Mouse (Mus musculus) adipocyte (in vitro differentiated cells): ENCODE data around the gene Sox12.
"Not testable (repeated sequence)": the region's sequence is repeated elsewhere in the genome, so short reads cannot be mapped to it uniquely, and the experiment has no call there.

Experiments used
- DNase-seq: peaks from one replicate; pipeline ENCODE4 v3.0.0-alpha.2; 2016; ENCODE audit warnings: low spot score

The Sox12 gene

DNA sequence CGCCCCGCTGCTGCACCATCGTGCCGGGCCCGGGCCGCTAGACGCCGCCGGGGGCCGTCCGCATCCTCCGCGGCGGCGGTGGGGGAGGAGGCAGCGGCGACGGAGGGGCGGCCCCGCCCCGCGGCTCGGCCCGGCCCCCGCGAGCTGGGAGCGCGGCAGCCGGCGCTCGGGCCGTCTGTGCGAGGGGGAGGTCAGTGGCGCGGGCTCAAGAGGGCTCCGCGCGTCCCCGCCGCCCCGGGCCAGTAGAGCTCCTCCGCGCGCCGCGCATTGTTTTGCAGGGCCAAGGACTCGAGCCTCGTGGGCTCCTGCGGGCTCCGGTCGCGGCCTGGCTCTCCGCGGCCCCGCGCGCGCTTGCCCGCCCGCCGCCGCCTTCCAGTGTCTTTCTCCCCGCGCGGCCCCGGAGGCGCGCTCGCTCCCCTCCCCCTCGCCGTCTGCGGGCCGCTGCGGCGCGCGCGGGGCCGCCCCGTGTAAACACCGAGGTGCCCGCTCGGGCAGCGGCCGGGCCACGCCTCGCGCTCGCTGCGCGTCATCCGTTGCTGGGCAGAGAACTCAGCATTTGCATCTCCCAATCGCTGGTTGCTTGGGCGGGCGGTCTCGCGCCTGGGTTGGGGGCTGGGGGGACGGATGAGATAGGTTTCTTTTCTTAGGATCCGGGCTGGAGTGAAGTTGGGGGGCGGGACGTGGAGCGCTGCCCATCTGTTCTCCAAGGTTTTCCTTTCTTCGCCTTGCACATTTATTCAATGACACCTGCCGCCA, at the start of gene Sox12:
Sox12 (minus strand) TSS at position 384 of the 756 bp plus-strand sequence.
- peak; percentile 88 for DNase-seq

DNA sequence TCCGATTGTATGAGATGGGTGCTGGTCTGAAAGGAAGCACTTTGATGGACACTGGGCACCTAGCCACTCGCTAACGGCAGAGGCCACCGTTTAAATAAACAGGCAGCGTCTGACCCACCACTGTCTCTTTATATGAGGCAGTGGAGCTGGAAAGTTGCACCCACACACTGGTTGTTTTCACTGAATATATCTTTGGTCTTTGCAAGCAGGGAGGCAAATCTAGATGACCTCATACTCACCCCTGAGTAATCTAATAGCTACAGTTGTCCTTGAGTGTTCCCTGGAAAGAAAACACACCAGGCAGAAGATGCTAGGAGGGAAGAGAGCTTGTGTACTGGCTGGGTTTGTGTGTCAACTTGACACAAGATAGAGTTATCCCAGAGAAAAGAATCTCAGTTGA, 49.6 kb upstream of the Sox12 start:
- no peak for DNase-seq

DNA sequence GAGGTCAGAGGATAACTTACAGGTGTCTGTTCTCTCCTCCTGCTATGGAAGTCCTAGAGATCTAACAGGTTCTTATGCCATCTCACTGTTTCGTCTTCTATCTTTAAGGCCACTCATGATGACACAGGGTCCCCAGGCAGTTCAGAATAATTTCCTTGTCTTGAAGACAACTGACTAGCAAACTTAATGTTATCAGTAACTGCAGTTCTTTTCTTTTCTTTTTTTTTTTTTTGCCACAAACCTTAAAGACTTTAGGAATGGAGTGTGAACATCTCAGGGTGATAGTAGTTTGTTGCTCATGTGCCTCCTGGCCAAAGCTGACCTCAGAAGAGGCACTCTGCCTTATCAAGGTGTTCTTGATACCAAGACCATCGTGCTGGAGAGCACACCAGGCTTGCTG, 48.8 kb upstream of the Sox12 start:
- no peak for DNase-seq

DNA sequence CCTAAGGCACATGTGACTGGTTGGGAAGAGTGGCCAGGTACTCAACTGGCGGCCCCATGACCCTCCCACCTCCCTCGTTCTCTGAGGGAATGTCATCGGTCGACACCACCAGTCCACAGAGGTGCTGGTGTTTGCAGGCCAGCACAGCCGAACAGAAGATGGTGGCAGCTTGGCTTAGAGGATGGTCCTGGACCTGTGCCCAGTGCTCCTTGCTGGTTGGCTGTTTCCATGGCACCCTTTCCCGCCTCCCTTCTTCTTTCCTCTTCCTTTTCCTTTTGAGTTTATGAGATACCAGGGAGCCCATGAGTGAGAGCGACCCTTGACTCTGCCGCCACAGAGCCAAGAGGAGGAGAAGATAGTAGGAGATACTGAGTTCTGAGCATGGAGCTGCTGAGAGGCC, 45.4 kb upstream of the Sox12 start:
- no peak for DNase-seq

DNA sequence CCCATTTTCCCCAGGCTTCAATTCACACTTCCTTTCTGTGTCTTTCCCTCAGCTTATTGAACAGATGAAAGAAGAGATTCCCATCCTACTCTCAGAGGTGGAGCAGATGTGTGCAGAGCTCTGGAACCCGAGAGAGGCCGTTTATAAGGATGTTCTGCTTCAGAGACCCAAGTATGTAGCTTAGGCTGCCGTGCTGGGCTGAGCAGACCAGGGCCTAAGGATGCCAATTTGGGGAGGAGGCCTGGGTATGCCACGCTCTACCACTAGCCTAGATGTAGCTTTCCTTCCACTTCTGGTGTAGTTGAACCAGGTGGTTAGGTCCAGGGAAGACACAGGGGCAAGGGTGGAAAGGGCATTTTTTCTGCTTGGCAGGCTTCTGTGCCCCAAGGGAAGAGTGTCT, 44.5 kb upstream of the Sox12 start:
- DNase-seq: no peak

DNA sequence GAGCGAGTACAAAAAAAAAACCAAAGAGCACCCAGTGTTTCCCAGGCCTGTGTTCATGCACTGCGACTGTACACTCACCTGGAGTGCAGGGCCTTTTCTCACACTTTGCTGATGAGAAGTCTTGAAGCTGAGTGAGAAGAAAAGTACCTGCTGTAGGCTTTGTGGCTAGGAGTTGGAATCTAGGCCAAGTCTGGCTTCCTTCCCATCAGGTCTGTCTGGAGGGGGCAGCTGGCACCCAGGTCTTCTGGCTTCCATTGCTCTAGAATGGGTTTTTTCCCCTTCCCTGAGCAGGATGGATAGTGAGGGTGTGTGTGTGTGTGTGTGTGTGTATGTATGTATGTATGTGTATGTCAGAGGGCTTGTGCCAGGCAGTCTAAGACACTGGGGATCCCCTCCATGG, 42.0 kb upstream of the Sox12 start:
- DNase-seq: no peak

DNA sequence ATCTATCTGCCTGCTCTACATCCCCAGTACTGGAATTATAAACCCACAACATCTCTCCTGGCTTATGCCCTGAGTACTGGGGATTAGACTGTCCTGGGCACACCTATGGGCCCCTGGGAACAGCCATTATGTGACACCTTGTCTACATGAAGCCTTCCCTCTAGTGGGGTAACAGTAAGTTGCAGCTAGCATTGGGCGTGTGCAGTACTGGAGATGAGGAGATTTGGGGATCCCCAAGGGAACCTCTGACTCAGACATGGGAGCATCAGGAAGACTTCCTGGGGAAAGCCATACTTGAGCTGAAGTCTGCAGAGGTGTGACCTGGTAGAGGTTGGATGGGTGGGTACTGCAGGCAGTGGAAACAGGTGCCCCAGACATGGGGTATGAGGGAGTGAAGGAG, 41.1 kb upstream of the Sox12 start:
- no peak for DNase-seq

DNA sequence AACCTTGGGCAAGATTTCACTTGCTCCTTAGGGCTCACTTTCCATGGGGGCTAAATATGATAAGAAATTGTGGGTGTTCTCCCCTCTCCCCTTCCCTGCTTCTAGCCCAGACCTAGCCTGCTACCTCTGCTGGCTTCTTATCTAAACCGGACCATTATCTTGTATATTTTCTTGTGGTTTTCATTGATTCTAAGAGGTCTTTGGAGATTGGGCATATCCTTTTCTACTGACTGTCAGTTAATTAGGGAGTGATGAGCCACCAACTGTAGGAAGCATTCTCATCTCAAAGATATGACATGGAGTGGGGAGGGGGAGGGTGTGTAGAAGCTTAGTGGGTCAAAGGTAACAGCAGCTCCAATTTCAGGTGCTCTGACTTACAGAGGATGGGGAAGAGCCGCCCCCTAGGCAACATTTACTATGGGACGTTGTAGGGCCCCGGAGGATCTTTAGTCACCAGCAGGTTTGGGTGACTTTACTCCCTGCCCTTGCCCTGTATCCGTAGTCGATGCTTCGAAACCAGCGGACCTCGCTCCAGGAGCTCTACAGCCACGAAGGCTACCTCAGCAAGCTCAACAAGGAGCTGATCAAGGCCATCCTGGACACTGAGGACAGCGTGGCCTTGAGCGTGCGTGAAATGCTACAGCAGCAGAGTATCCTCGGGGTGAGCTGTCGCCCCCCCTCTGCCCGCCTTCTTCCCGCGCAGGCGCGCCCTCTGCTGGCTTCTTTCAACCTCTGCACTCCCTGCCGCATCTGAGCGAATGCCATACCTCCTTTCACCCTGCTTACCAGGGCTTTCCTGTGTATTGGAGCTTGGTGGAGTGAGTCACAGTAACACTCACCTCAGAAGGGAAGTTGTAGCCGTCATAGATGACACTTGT, 39.4 kb upstream of the Sox12 start:
- DNase-seq: peak; percentile 47

DNA sequence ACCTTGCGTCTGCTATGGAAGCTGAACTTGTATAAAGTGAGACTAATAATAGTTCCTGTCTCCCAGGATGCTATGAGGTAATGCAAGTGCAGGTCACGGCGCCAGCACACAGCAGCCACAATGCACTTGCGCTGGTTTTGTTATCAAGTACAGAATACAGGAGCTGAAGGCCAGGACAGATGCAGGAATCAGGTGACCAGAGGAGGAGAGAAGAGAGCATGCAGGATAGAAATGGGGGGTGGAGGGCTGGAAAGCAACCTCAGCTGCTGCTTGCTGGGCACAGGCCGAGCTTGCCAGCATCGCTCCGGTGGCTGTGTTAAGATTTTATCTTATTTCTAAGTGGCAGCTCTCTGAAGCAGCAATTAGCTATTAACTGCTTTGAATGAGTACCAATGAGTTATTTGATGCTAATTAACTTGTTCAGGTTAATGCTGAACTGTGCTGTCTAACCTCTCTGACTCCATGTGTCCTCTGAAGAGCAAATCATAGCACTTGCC, 38.6 kb upstream of the Sox12 start:
- no peak for DNase-seq

DNA sequence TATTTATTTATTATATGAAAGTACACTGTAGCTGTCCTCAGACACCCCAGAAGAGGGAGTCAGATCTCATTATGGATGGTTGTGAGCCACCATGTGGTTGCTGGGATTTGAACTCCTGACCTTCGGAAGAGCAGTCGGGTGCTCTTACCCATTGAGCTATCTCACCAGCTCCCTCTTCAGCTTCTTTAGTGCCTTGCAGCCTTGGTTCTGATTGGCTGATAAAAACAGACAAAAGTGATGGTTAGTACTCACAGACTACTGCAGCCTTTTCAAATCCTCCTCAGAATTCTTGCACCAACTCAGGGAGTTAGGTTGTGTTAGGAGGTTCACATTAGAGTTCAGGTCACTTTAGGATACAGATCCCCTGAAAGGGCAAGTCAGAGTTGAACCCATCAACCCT, 30.6 kb upstream of the Sox12 start:
- not testable (repeated sequence) for DNase-seq

DNA sequence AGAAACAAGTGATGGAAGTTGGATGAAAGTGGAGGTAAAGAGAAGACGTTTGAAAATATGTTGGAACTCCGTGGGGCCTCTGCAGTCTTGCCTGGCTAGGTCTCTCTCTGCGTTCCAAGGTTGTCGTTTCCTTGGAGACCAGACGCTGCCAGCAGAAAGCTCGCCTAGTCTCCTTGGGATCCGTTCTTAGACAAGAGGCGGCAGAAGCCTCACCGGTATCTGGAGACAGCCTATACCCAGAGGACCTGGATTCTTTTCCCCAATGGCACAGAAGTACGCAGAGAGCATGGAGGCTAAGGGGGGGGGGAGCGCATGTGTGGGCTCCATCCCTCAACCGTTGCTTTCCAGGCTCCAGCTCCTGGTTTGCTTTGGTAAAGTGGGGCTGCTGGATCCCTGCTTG, 29.6 kb upstream of the Sox12 start:
- DNase-seq: no peak

DNA sequence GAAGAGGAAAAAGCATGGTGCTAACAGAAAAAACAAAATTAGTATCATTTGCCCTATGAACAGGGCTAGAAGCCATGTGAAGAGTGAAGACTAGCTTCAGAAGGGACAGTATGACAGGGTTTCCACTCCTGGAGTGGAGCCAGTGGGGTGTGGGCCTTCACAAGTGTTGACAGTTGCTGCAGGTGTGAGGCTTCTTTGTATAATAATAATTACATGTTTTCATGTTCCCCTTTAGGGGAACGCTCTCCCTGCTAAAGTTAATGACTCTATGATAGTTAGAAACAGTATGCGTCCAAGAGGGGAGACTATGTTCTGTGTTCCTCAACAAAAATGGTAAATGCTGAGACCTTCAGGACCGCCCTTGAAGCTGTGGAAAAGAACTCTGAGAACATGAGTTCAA, 17.9 kb upstream of the Sox12 start:
- DNase-seq: no peak

DNA sequence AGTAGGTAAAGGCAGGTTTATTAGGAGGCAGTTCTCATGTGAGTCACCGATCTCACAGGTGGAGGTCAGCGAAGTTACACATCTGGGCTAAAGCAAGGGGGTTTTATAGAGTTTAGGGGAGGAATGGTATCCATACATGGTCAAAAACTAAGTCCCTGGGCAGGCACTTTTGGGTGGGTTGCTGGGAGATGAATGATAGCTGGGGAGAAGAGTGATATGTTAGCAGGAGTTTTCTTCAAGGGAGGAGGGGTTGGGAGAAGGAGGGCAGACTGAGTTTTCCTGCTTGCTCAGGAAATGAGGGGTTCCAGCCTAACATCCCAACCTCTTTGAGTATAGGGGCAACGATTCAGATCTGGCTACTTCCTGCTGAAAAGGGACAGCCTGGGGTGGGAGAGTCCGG, 17.4 kb upstream of the Sox12 start, which contains the start of gene 6820408C15Rik:
6820408C15Rik (plus strand) TSS at position 301 of the 400 bp plus-strand sequence.
- no peak for DNase-seq

DNA sequence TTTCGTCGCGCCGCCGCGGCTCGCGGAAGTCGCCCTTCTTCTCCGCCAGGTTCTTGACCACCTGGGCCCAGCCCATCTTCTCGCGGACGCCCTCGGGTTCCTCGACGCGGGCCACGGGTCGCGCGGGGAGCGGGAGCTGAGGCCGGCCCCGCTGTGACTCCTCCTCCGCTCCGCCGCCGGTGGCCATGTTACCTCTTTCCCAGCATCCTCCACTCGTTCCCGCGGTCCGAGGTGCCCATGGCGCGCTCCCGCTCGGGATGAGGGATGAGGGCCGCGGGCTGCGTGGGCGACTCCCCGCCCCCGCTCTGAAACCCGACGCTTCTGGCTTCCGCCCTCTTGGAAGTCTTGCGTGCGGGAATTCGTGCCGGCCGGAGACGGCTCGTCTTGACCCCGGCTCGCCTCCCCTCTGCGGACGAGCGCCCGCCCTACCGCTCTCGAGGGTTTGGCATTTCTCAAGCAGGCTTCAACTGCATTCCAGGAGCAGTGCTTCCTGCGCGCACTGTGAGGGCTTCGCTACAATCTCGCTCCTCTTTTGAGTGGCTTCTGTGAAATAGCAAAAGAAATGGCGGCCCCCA, 16.8 kb upstream of the Sox12 start, which contains the start of gene Zcchc3:
Zcchc3 (minus strand) TSS at position 437 of the 575 bp plus-strand sequence.
- DNase-seq: peak; percentile 35

DNA sequence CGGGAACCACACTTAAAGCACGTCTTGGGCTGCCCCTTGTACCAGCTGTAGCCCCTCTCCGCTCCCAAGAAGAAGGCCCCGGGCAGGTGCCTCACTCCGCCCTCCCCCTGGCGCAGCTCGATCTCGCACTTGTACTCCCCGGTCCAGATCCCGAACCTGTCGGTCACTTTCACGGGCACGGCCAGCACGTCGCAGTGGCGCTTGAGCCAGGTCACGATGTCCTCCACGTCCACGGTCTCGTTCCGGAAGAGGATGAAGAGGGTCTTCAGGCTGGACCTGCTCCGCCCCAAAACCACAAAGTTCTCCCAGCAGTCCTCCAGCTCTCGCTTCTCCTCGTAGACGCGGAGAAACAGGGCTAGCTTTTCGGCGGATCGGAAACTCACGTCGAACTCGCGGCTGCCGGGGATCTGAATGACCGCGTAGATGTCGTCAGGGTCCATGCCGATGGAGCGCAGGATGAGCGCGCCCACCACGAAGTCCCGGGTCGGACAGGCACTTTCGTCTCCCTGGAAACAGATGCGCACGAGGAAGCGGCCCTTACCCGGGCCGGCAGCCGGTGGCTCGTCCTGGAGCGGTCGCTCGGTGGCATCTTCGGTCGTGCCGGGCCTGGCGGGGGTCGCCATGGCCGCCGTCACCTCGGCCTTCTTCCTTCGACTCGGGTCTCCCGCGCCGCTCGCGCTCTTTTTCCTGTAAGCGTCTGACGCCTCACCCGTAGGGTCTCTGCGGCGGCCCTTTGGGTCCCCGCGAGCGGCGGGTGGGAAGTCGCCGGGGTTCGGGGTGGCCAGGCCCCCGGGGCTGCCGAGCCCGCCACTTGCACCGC, 16.1 kb upstream of the Sox12 start:
- no peak for DNase-seq

DNA sequence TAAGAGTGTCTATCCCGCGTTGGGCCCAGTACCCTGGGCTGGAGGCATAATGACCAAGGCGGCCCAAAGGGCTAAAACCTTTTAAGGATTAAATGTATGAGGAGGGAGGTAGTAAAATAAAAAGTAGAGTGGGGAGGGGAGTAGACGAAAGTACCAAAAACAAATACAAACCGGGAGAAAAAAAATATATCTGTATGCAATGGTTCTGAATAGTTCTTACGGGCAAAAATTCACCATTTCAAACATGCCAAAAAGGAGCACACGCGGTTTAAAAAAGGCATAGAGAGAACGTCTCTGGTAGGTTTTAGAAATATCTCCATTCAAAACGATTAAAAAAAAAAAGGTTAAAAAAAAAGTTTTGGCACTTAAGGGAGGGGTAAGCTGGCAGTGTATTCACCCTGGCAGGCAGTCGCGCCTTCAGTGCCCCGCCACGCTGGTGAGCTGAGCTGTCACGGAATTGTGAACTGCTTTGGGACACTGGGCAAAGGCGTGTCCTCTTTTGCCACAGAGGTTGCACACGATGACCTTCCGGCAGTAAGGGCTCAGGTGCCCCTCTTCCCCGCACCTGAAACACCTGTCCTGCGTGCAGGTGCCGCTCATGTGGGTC, 15.4 kb upstream of the Sox12 start:
- DNase-seq: no peak

DNA sequence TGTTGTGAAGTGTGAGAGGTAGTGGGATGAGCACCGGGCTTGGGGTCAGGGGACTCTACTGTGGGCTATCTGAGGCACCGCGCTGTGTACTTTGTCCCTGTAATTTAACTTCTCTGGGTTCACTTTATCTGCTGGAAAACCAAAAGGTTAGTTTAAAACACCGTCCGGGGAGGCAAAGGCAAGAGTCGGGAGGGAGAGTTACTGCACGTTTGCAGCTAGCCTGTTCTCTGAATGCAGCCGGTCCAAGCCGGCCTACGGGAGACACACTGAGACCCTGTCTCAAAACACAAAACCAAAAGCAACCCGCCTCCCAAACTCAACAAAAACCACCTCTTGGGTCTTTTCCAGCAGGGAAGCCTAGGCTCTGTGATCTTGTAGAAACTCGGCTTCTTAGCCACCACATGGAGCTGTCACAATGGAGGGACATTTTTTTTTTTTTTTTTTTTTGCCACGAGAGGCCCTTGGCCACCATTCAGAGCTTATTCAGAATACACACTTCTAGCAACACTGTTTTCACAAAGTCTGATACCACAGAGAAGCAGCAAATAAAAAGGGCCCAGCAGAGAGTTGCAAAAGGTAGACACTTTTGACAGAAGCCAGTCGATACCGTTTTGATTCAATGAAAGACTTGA, 14.8 kb upstream of the Sox12 start:
- no peak for DNase-seq

DNA sequence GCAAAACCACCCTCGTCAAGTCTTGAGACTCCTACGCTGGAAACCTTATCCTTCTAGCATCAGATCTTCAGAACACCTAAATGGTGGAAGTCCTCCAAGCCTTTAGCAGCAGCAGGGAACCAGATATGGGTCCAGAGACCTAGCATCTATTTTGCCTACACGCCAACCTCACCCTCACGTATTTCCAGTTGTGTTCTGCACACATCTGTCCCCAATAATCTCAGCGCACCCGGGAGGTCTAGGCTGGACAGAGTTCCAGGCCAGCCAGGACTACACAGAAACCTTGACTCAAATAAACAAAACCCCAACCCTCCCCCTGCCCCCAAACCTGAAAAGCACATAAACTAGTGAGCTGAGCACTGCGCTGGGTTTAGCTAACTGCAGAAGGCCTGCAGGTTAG, 13.6 kb upstream of the Sox12 start:
- DNase-seq: no peak

DNA sequence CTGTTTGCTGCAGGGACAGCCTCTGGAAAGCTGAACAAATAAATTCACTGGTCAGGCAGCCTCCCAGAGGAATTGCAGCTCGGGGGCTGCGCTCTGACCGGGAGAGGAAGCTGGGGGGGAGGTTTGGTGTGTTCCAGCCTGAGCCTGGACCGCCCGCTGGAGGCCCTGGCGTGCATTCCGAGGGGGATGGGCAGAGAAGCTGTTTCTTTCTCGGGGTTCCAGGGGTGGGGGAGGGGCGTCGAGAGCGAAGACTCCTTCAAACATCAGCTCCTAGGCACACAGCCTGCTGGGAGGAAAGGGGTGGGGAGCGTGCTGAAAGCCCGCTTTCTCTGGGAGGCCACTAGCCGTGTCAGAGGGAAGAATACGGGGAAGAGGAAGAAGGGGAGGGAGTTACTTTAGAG, 13.1 kb upstream of the Sox12 start:
- DNase-seq: no peak

DNA sequence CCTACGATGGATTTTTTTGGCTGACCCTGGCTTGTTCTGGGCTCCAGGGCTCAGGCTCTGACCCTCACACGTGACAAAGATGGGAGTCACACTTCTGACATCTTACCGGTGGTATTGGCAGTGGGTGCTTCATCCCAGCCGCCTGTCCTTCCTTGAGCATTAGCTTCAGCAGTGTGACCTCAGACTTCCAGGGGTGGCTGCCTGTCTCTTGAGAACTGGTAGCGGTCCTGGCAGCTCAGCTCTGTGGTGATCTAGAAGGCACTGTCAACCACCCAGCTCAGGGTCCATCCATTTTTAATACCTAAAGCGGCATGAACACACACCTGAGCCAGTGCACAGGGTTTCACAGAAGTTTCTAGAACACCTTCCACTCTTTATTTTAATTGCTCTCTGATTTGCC, 11.9 kb upstream of the Sox12 start:
- DNase-seq: no peak

DNA sequence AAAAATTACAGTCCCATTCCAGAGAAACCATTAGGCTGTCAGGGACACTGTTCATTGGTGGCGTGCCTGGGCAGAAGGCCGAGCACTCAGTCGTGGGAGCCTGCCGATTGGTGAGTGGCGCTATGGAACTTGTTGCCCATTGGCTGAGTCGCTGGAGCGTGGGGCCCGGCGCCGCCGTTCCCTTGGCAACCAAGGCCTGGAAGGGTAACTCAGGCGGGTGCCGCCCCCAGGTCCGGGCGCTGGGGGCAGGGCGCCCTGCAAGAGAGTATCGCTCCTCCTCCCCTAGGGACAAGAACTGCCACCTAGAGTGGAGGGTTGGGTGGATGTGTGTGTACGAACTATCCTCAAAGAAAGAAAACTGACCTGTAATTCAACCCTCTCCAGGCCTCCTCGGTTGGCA, 8.3 kb upstream of the Sox12 start:
- DNase-seq: peak; percentile 89
